Mouse (Mus musculus) layer of hippocampus, adult 11-12 months (tissue): ENCODE data around the gene Ctsw.
A peak's percentile ranks its signal among the peaks of the same experiment; 100 is the strongest.

Experiments used
- DNase-seq: peaks from one replicate; pipeline ENCODE4 v3.0.0; 2022; ENCODE audit warnings: low spot score

Gene Ctsw

DNA sequence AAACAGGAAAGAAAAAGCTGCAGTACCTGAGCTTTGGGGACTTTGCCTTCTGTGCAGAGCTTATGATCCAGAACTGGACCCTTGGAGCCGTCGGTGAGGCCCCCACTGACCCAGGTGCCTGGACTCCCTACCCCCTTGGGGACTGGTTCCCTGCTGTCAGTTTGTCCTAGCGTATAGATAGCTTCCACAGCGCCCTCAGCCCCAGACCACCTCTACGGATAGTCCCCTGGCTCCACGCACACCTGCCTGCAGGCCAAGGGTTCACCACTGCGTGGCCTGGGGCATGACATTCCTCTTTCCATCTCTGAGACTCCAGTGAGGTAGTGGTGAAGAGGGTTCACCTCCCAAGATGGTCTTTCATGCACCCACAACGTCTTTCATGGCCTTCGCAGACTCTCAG, 5.1 kb downstream of the Ctsw start:
- DNase-seq = no peak

DNA sequence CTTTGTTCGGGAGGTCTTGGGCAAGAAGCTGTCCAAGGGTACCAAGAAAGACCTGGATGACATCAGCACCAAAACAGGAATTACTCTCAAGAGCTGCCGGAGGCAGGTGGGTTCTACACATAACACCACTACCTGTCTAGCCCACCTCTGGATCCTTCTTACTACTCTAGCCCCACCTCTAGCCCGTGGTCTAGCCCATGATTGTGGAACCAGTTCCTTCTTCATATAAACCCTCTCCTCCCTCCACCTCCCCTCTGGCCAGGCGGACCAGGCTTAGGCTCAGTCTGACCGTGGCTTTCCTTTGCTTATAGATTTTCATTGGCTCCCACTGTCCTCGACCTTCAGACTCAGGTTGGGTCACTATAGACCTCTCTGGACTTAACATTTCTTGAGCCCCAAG, 6.9 kb downstream of the Ctsw start:
- no peak for DNase-seq

DNA sequence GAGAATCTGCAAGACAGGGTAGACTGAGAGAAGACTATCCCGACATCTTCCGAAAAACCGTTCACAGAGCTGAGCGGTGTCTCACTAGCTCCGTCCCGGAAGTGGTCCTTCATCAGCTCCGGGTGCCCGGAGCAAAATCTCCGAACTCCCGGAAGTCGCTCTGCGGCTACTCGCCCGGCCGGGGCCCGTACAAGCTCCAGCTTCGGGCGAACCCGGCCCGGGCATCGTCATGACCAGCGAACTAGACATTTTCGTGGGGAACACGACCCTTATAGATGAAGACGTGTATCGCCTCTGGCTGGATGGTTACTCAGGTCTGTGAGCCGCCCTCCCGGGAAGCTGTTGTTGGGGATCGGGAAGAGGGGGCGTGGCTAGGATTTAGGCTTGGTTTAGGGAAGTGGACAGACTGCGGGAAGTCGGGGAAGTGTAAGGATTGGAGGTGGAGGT, 7.8 kb downstream of the Ctsw start, which contains the start of gene Fibp:
Fibp (plus strand) TSS at position 151 of the 447 bp plus-strand sequence.
- DNase-seq = peak; percentile 86

DNA sequence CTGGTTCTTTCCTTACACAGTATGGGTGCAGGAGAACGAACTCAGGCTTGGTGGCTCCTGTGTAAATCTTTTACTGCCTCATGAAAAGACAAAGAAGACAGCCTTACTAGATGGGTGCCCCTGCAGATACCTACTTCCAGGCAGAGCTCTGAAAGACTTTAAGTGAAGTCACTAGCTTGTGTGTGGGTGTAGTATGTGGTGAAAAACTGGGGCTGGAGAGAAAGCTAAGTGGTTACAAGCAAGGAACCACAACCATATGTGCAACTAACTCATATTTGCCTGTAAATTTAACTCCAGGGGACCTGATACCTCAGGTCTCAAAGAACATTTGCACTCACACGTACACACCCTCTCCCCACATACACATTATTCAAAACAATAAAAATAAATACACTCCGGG, 8.4 kb downstream of the Ctsw start:
- no peak for DNase-seq

DNA sequence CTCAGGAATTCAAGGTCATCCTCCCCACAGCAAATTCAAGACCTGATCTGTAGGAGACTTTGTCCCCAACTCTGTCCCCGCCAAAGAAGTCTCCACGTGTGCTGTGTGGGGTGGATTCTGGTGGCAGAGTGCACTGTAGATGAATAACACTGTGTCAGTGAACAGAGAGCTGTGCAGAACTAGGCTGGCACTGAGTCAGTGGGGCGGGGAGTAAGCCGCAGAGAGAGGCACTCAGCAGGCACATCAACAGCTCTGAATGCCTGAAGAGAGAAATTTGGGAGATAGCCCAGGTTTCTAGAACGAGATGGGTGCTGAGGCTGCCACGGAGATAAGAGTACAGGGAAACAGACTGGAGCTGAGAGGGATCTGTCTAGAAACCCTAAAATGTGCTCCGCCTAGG, 9.3 kb downstream of the Ctsw start:
- DNase-seq = peak; percentile 61

DNA sequence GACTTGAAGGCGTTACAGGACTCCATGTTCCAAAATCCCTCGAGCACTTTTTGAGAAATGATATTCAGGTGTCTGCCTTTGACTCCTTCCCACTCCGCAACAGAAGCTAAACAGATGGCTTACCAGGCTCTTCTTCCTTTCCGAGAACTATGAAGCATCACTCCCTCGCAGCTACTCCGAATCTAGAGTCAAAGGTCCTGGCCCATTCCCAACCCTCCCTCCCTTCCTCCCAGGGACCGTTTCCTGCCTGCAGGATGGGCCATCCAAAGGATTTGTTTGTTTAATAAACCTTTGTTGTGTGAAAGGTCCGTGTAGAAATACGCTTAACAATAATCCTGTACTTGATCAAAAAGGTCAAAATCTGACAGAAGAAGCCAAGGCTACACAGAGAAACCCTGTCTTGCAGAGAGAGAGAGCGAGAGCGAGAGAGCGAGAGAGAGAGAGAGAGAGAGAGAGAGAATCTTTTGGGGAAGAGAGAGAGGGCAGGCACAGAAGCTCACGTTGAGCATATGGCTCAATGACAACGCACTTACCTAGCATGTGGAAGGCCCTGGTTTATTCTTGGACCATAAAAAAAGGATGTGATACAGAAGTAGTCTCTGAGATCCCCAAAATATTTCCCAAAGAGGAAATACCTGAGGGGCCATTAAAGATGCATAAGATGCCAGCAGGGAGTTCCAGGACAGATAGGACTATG, 10.4 kb downstream of the Ctsw start, which contains the start of gene Ccdc85b:
Ccdc85b (minus strand) TSS at position 149 of the 697 bp plus-strand sequence.
- DNase-seq = no peak

DNA sequence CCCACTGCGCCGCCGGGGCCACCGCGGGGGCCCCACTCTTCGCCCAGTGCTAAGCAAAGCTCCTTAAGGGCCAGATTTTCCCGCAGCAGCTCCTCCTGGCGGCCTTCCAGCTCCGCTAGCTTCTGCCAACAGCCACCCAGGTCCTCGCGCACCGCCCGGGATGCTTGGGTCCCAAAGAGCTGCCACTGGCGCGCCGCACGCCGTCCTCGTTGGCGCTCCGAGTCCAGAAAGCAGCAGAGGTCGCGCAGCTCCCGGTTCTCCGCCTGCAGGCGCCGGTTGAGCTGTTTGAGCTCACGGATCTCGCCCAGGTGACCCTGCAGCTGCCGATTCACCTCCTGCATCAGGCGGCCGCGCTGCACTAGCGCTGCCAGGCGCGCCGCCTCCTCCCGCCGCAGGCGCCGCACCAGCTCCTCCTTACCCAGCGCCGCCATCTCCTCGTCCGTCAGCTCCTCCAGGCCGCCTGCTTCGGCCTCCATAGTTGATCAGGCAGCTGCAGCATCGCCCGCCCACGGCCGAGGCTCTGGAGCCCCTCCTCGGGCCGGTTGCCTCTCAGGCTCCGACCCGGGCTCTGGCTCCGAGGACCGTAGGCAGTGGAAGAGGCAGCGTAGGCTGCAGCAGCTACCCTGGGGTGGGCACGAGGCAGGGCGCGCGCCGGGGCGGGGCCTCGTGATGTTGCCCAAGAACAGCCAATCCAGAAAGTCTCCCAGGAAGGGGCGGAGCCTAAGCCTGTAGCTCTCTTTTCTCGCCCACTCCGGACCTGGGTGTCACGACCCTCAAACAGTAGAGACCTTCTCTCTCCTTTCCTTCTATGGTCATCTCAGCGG, 11.2 kb downstream of the Ctsw start:
- peak; percentile 98 for DNase-seq

DNA sequence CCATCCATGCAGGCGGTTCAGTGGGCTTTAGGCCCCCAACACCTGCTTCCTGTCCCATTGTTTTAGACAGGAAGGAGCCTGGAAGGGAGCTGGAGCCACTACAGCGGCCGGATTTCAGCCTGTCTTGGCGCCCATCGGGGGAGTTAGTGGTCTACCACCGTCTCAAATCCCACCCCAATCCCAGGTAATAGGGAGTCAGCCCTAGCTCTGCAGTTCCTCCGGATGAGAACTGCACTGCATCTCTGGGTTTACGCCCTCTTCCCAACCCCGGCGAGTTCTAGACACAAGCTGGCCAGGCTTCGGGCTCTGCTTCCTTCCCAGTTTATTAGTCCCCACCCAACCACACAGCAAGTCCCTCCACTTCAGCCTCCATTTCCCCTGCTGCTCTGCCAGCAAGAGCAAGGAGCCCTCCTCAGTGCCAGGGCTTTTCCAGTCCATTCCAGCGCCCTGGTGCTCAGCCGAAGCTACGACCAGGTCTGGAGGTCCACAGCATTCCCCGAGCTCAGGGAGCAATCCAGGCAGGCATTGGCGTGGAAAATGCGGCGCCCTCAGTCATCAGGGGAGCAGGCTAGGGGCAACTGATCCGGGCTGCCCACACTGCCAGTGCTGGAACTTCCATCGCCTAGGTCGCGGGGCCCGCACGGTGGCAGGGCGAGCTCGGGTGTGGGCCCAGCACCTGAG, 11.9 kb downstream of the Ctsw start:
- no peak for DNase-seq

DNA sequence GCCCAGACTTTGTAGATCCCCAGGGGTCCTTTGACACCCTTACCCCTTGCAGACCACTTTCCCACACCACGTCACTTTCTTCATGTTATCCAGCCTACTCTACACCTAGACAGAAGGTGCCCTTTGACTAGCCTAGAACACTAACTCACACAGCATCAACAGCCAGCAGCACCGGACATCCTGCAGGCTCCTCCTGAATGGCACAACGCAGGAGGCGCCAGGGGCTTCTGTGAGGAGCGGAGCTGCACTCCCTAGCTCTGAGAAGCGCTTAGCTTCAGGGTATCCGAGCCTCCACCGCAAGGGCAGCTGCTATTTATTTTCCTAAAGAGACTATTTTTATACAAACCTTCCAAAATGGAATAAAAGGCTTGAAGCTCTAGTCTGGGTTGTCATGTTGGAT, 12.7 kb downstream of the Ctsw start:
- DNase-seq = no peak

DNA sequence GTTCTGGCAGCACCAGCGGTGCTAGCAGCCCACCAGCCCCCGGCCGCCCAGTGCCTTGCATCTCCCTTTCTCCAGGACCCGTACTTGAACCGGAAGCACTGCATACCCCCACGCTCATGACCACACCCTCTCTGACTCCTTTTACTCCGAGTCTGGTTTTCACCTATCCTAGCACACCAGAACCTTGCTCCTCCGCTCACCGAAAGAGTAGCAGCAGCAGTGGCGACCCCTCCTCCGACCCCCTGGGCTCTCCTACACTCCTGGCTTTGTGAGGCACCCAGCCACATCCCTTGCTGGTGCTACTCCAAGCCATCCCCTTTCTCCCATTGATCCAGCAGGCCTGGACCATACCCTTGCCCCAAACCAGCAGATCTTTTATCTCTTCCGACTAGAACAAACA, 13.3 kb downstream of the Ctsw start:
- no peak for DNase-seq

DNA sequence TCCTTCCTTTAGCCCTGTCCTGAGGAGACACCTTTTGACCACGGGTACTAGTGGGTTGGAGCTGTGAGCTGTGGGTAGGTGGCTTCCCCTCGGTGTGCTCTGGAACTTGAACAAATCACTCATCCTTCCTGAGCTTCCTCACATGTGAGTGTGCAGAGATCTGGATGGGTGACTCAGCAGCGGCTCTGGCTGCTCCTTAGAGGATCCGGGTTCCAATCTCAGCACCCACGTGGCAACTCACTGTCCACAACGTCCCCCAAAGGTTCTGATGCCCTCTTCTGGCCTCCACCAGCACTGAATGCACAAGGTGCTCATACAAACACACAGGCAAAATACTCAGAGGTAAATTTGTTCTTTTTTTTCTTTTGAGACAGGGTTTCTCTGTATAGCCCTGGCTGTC, 16.5 kb downstream of the Ctsw start:
- DNase-seq = no peak

DNA sequence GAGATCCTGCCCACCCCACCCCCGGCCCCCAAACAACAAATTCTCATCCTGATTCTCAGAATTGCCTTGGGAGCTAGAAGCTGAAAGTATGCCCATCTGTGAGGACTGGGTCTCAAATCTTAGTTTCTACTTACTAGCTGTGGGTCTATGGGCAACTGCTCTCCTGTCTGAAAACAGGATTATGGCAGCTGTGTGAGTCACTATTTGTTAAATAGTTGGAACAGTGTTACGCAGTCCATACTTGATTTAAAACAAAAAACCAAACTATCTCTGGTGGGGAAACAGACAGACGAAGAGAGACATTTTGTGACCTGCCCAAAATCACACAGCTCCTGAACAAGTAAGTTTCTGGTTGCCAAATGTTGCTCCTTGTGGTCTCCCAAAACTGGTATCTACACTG, 18.6 kb downstream of the Ctsw start:
- DNase-seq = no peak

DNA sequence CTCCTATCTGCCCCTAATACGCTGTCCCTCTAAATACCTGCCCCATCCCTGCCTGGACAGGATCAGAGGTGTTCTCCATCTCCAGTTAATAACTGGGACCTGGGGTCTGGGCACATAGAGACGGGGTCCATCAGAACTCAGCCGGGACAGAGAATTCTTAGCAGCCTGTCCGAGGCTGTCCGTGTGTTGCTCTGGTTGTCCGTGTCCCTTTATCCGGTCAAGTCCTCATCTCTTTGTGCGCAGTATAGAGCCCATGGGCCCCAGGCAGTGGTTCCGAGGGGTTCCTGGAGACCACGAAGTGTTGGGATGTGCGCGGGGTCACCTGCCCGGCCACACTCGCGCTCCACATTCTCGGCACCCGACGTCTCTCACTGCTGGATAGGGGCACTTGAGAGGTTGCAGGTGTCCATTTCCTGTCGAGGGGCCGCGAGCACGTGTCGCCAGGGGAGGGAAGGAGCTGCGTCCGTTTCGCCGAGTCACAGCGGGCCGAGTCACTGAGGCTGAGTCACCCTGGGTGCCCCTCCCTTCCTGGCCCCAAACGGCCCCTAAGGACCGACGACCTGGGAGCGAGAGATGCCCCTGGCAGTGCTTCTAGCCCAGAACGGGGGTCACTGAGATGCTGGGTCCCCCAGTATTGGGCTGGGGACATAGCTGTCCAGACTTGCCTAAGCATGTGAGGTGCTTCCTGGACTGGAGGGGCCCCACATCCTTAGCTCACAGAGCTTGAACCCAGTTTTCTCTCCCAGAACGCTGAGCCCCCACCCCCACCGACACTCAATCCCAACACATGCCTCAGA, 19.8 kb downstream of the Ctsw start:
- no peak for DNase-seq

DNA sequence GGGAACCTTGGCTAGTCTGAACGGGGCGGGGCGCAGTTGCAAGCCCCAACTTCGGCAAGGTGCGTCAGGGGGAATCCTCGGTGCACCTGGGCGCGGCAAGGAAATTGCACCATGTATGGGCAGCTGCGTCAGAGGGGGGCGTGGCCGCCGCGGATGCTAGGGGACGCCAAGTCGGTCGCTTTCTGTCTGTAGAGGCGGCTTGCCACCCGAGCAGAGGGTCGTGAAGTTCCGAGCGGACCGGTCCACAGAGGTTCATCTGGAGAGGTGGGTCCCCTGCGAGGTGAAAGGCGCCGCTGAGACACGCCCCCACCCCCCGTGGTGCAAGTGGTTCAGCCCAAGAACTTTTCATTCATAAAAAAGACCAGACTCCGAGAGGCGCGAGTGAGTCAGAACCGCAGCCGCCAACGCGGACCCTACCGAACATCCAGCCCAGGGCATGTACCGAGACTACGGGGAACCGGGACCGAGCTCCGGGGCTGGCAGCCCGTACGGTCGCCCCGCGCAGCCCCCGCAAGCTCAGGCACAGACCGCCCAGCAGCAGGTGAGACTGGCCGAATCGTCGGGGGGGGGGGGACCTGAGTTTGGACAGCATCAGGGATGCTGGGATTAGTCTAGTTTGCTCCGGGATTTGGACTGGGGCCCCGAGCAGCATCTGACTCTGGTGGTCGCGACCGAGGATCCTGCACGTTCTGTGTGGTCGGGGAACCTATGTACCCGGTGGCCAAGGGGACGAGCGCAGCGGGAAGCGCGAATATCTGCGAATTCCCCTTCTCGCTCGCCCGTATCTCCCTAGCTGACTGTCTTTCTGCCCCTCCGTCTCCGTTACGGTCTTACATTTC, 20.6 kb downstream of the Ctsw start, which contains the start of gene Fosl1:
Fosl1 (plus strand) TSS at position 33 of the 839 bp plus-strand sequence.
- peak; percentile 70 for DNase-seq

DNA sequence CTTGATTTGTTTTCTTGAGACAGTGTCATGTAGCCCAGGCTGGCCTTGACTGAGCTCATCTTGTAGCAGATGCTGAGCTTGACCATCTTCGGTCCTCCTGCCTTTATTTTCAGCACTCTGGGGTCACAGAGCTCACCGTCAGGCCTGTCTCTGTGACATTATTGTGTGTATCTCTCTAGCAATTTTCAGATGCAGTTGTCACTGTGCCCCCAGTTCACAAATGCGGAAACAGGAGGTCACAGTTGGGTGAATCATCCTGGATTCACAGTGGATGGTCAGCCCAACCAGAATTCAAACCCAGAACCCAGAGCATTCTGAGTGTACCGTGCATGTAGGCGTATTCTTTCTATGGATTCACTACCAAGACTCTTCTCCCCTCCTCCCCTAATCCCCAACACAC, 22.6 kb downstream of the Ctsw start:
- DNase-seq = no peak

DNA sequence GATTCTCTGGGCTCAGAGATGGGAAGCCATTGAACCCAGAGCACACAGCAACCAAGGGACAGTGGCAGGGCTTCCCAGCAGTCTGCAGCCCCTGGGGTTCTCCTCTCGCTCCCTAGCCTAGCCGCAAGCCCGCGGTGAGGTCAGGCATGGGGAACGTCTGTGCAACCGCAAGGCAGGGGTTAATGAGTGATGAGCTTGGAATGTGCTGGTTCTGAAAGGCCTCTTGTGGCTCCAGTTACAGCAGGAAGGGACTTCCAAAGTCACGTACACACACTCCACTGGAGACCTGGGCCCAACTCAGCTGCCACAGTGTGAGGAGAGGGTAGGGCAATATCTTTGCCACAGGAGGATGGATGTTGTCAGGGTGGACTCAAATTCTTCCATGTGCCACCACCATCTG, 23.4 kb downstream of the Ctsw start:
- DNase-seq = no peak

DNA sequence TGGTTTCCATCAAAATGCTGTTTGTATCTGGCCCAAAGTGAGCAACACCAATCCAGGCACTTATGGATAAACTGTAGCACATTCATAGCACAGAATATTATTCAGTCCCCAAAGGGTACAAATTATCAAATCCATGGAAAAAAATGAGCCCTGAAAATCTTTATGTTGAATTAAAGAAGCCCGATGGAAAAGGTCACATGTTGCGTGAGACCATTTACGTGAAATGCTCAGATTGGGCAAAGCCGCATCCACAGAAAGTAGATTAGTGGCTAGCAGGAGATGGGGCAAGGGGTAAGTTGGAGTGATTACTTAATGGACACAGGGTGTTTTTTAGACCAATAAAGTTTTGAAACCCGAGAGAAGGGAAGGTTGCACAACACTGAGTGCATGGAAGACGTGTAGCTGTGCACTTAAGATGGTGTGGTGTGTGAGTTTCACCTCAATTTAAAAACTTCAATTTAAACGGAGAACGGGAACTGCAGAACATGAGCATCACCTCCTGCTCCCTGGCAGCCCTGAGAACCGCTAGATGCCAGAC, 23.9 kb downstream of the Ctsw start:
- DNase-seq = no peak

DNA sequence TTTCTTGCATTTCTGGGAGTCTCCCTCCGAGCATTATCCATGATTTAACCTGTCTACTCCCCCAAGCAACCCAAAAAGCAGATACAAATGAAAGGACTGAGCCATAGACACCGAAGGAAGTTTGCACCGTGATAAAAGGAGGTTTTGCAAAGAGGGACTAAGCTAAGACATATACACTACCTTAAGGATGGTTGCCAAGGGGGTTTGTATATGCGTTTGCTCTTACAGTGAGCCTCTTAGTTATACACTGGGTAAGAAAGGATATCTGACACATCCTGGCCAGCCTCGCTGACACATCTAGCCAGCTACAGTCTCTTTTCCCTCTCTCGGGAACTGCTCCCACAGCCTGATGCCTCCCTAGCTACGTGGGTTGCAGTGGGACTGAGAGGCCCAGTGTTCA, 34.4 kb downstream of the Ctsw start:
- DNase-seq = no peak

DNA sequence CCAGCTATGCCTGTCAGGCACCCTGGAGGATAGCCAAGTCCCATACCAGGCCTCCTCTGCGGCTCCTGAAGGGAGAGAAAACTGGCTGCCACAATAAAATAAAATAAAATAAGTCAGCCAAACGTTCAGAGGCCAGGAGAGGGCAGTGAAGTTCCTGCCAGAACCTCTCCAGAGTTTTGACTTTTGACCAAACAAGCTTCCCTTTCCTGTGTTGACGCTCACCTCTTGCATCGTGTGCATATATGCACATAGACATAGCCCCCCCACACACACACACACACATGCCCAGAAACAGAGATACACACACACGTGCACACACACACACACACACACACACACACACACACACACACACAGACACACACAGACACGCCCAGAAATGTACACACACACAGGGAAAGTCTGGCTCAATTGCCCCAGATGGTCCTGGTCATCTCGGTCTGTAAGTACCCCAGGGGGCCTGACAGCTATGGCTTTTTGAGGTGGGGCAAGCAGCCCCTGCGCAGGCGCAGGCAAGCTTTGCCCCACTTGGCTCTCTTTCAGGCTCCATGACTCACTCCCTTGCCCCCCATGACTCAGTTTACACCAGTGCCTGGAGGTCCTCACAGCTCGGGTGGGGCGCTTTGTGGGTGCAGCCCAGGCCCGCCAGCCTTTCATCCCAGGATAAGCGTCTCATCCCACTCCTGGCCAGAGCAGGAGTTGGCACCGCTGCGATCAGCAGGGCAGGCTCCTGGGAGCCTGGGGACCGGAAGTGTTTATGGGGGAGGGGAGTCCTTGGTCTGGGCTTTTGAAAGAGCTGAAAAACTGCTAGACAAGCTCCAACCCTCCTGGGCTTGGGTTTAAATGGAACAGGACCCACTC, 35.1 kb downstream of the Ctsw start:
- no peak for DNase-seq
